Mouse (Mus musculus): ENCODE measurements at regions not wholly inside any gene's neighbourhood (a gene's known extent, or its start where the extent isn't known, plus 50 kb on each side); places are given as distances from the start of the nearest gene placed in this dataset.

DNA sequence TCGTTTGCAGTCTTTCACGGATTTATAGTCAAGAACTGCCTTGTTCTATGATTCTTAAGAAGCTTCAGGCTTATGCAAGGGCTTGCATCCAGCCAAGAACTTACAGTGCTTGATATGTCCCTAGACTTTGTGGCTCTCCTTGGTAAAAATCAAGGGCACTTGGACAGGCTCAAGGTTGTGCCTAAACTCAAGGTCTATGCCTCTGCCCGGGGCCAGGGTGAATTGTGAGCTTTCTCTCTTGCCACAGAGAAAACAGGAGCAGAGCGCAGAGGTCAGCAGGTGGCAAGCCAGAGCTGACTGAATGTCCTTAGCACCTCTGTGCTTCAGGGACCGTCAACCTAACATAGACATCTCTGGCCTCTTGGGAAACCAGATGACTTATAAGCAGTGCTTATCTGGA, 413.2 kb downstream of the Ate1 start:
- no peak for TF ChIP-seq CTCF (IDR thresholded peaks at IDR 0.05; ENCODE audit: insufficient read depth, low read depth, low read length)
- TF ChIP-seq POLR2A (IDR thresholded peaks at IDR 0.05; ENCODE audit: insufficient read depth, low read depth, low read length), result no peak

Measured in olfactory bulb, adult 2 months (tissue).